Mouse (Mus musculus): ENCODE measurements at regions not wholly inside any gene's neighbourhood (a gene's known extent, or its start where the extent isn't known, plus 50 kb on each side); places are given as distances from the start of the nearest gene placed in this dataset.

GRCm38 (mm10) chr8:25324731-25325130 is 500.6 kb upstream of the Adam5 start:
- dilution Hi-C loops (cut with MboI; ENCODE audit: extremely low pct_ligation_motif_present, extremely low pct_unique_long_range_greater_than_20kb, low sequenced_read_pairs) (no loop called here), in situ Hi-C loops (cut with MboI; ENCODE audit: low pct_ligation_motif_present, low pct_unique_long_range_greater_than_20kb, low sequenced_read_pairs) (no loop called here)
- TF ChIP-seq USF1 (IDR thresholded peaks at IDR 0.05; ENCODE audit: low read depth, low read length) (no peak), MAZ (IDR thresholded peaks at IDR 0.05; ENCODE audit: low read depth, low read length) (no peak), EP300 (IDR thresholded peaks at IDR 0.05; ENCODE audit: low read length) (no peak), IRF4 (IDR thresholded peaks at IDR 0.05; ENCODE audit: low read depth, low read length) (no peak), GABPA (IDR thresholded peaks at IDR 0.05; ENCODE audit: insufficient replicate concordance, low read depth, low read length) (no peak), SIN3A (IDR thresholded peaks at IDR 0.05; ENCODE audit: low read length) (no peak)
- Histone ChIP-seq H3K9ac (ENCODE audit: insufficient read depth, low read depth) (no peak overlapping the region), H3K27ac (ENCODE audit: insufficient read depth, low read depth) (no peak overlapping the region), H3K79me2 (replicated peaks; ENCODE audit: control insufficient read depth, extremely low read depth, insufficient read depth, poor library complexity, severe bottlenecking) (no peaks in the 10 kb centered on the region), H3K36me3 (replicated peaks in 1 of 2; ENCODE audit: control insufficient read depth in 1 of 2, insufficient read depth in 1 of 2, low read length in 1 of 2) (no peaks in the 10 kb centered on the region), H3K4me3 (replicated peaks in 1 of 3; ENCODE audit: low read depth in 2 of 3, low read length in 2 of 3, poor library complexity in 1 of 3) (no peak overlapping the region), H3K4me2 (ENCODE audit: insufficient read depth, low read depth, poor library complexity, severe bottlenecking) (no peak overlapping the region), H3K4me1 (ENCODE audit: control insufficient read depth in 1 of 2, insufficient read depth in 2 of 2) (peaks cover 0 to 7% of the 10 kb centered on the region in 2 experiments; a peak in 2 of 4 replicates), H3K9me3 (replicated peaks; ENCODE audit: low read length) (no peaks in the 10 kb centered on the region), H3K27me3 (replicated peaks) (no peaks in the 10 kb centered on the region)
- DNase-seq (ENCODE audit: extremely low read depth): no peak

GRCm38 (mm10) chr8:25323643-25324420 is 499.7 kb upstream of the Adam5 start:
- no peaks in the 10 kb centered on the region for H3K9me3 ChIP-seq (replicated peaks; ENCODE audit: low read length)
- no peaks in the 10 kb centered on the region for H3K27me3 ChIP-seq (replicated peaks)
- no peak overlapping the region for H3K4me2 ChIP-seq (ENCODE audit: insufficient read depth, low read depth, poor library complexity, severe bottlenecking)
- no peak overlapping the region for H3K4me3 ChIP-seq (replicated peaks in 1 of 3; ENCODE audit: low read depth in 2 of 3, low read length in 2 of 3, poor library complexity in 1 of 3)
- H3K4me1 ChIP-seq (ENCODE audit: control insufficient read depth in 1 of 2, insufficient read depth in 2 of 2): no peaks in the 10 kb centered on the region
- no peaks in the 10 kb centered on the region for H3K36me3 ChIP-seq (replicated peaks in 1 of 2; ENCODE audit: control insufficient read depth in 1 of 2, insufficient read depth in 1 of 2, low read length in 1 of 2)
- DNase-seq (ENCODE audit: extremely low read depth): no peak
- TF ChIP-seq GABPA (IDR thresholded peaks at IDR 0.05; ENCODE audit: insufficient replicate concordance, low read depth, low read length): no peak
- TF ChIP-seq PAX5 (IDR thresholded peaks at IDR 0.05; ENCODE audit: low read length): no peak
- TF ChIP-seq KAT2A (IDR thresholded peaks at IDR 0.05; ENCODE audit: insufficient replicate concordance, low read length): no peak
- TF ChIP-seq ZNF384 (IDR thresholded peaks at IDR 0.05; ENCODE audit: low read depth, low read length): no peak
- no peak for TF ChIP-seq IRF4 (IDR thresholded peaks at IDR 0.05; ENCODE audit: low read depth, low read length)
- TF ChIP-seq POLR2A (IDR thresholded peaks at IDR 0.05; ENCODE audit: low read depth, low read length): no peak
- TF ChIP-seq TCF12 (IDR thresholded peaks at IDR 0.05; ENCODE audit: low read depth, low read length): no peak
- TF ChIP-seq ELF1 (IDR thresholded peaks at IDR 0.05; ENCODE audit: low read depth, low read length): no peak
- TF ChIP-seq EP300 (IDR thresholded peaks at IDR 0.05; ENCODE audit: low read length): no peak
- no peak for TF ChIP-seq CTCF (conservative IDR thresholded peaks at IDR 0.05 in 1 of 2, IDR thresholded peaks at IDR 0.05 in 1 of 2; ENCODE audit: low read depth in 2 of 2, low read length in 2 of 2)
- no peak for TF ChIP-seq MYC (IDR thresholded peaks at IDR 0.05; ENCODE audit: low read depth, low read length)
- no peak for TF ChIP-seq ETS1 (conservative IDR thresholded peaks at IDR 0.05; ENCODE audit: low read depth, low read length)
- TF ChIP-seq TBP (conservative IDR thresholded peaks at IDR 0.05; ENCODE audit: low read depth, low read length): no peak
- no peak for TF ChIP-seq ZC3H11A (IDR thresholded peaks at IDR 0.05; ENCODE audit: low read depth, low read length)
- no peak for TF ChIP-seq CHD2 (IDR thresholded peaks at IDR 0.05; ENCODE audit: low read length)
- no peak for TF ChIP-seq POLR2AphosphoS2 (IDR thresholded peaks at IDR 0.05; ENCODE audit: low read depth, low read length)
- no peak for TF ChIP-seq NELFE (IDR thresholded peaks at IDR 0.05; ENCODE audit: low read depth, low read length)
- TF ChIP-seq BHLHE40 (IDR thresholded peaks at IDR 0.05; ENCODE audit: low read depth, low read length): no peak
- no peak for TF ChIP-seq NRF1 (IDR thresholded peaks at IDR 0.05; ENCODE audit: low read depth, low read length)
- H3K79me2 ChIP-seq (replicated peaks; ENCODE audit: control insufficient read depth, extremely low read depth, insufficient read depth, poor library complexity, severe bottlenecking): no peaks in the 10 kb centered on the region
- H3K27ac ChIP-seq (ENCODE audit: insufficient read depth, low read depth): no peak overlapping the region
- no peak overlapping the region for H3K9ac ChIP-seq (ENCODE audit: insufficient read depth, low read depth)
- dilution Hi-C loops (cut with MboI; ENCODE audit: extremely low pct_ligation_motif_present, extremely low pct_unique_long_range_greater_than_20kb, low sequenced_read_pairs): no loop called here
- in situ Hi-C loops (cut with MboI; ENCODE audit: low pct_ligation_motif_present, low pct_unique_long_range_greater_than_20kb, low sequenced_read_pairs): no loop called here
